Mouse (Mus musculus) kidney, postnatal 14 days (tissue): ENCODE data around the gene Plac9b.
"Not testable (repeated sequence)": the region's sequence is repeated elsewhere in the genome, so short reads cannot be mapped to it uniquely, and the experiment has no call there.

ENCODE experiments used
- DNase-seq: peaks from one replicate; pipeline ENCODE4 v3.0.0; 2022; ENCODE audit warnings: mixed read lengths

Plac9b gene

GRCm38 (mm10) chr14:26182380-26182779 is at the start of gene Plac9b:
Plac9b (minus strand) TSS chr14:26182480.
- DNase-seq, result not testable (repeated sequence)

GRCm38 (mm10) chr14:26216233-26217000 is 34.1 kb upstream of the Plac9b start:
- DNase-seq, result not testable (repeated sequence)

DNA sequence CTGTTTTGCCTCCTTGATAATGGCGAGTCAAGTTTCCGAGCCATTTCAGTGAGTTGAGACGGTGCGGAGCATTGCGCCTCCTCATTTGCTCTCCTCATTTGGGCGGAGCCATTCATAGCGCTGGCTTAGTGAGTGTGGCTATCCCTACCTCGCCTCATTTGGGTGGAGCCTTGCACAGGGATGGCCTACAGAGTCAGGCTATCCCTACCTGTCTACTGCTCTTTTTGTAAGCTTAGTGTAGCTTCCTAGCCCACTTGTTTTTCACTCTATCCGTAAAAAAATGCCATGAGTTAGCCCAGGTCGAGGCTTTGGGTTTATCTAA is 24.6 kb upstream of the Plac9b start, which contains the start of gene Tmem254b:
Gene Tmem254b (minus strand): TSS at position 116 of the 322 bp plus-strand sequence.
- not testable (repeated sequence) for DNase-seq

DNA sequence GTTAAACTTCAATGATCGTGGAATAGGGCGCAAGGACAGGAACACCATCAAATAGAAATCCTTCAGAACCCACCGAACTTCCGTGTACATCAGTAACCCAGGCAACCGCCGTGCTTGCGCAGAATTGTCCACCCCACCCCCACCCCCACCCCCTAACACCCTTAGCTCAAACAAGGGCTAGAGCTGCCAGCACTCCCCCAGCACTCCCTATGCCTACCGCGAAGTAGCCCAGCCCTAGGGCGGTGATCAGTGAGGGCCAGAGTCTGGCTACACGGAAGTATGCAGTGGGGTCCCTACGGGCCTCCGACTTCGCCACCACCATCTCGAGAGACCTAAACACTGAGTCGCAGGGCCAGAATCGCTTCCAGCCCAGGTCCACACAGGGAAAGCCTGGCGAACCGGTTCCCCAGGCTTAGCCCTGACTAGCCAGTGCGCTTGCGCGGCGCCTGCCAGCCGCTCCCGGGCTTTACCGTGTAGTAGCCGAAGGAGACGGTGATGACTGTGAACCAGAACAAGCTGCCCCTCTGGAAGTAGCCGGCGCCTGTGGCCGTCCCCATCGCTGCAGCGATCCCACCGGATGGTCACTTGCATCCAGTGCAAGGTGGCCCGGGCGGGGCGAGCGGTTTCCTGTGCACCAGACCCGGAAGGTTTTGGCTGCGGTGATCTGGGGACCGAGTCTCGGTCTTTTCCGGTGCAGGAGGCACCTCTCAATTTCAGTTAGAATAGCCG is 24.1 kb upstream of the Plac9b start:
- DNase-seq, result not testable (repeated sequence)

- not testable (repeated sequence) for DNase-seq
Observed at GRCm38 (mm10) chr14:26197851-26198250, 15.6 kb upstream of the Plac9b start.

DNA sequence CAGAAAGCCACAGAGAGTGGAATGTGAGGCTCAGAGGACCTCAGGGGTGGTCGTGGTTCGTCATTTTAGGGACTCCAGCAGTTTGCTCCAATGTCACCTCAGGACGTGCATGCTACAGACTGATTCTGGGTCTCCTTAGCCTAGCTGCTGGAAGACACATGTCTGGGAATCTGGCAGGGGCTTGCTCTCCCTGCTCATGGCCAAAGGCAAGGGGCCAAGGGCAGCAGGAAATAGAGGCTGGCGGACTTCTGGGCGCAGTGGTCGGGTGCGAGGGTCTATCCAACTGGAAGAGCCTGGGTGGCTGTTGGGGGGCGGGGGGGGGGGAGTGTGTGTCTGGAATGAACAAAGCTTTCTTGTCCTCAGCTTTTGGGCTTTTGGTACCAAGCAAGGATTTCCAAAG is 6.1 kb upstream of the Plac9b start:
- not testable (repeated sequence) for DNase-seq

- DNase-seq, result not testable (repeated sequence)
Observed at GRCm38 (mm10) chr14:26186638-26187037, 4.4 kb upstream of the Plac9b start.

DNA sequence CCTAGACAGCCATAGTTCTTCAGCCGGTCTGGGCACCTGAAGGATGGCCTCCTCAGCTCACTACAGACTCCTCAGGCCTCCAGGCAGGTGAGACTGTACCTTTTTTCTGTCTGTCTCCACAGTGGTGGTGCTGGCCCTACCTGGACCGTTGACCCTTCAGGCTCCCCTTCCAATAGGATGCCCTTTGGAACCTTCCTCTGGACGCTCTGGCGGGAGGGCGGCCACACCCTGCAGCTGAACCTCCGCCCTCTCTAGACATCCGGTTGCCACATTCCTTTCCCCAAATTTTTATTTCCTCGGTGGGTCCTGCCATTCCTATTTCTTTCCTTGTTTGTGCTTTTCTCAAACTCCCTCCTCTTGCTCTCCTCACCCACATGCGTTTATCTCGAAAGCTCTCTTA is 620 bp downstream of the Plac9b start:
- not testable (repeated sequence) for DNase-seq

DNA sequence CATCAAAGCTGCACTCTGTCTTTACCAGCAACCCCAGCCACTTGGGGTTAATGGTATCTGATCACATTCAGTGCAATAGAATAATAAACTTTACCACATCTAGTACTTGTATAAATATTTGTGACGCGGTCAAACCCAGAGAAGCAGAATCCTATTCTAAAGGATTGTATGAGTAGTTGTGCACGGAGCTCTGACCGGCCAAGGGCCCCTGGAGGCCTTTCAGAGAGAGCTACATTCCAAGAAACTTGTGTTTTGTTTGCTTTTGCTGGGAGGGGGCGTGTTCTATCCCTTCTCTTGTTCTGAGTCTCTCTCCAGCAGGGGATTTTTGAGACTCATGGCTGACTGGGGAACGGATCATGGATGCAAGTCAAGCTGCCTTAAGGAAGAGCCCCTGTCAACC is 7.3 kb downstream of the Plac9b start:
- DNase-seq, result not testable (repeated sequence)

GRCm38 (mm10) chr14:26173955-26174354 is 8.3 kb downstream of the Plac9b start:
- DNase-seq, result not testable (repeated sequence)

DNA sequence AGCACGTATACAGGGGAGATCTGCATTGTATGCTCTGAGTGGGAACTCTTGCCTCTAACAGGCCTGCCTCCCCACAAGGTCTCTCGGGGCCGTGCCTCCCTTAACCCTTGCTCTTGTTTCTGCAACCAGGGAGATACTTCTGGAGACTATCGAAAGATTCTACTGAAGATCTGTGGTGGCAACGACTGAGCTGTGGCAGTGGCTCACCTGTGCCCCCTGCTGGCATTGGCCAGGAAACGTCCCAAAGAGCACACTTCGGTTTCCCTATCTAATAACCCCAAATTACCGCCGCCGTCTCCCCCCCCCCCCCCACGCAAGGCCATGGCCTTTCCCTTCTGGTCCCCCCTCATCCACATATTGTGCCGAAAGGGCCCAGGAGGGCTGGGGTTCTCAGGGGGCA is 17.0 kb downstream of the Plac9b start:
- not testable (repeated sequence) for DNase-seq

DNA sequence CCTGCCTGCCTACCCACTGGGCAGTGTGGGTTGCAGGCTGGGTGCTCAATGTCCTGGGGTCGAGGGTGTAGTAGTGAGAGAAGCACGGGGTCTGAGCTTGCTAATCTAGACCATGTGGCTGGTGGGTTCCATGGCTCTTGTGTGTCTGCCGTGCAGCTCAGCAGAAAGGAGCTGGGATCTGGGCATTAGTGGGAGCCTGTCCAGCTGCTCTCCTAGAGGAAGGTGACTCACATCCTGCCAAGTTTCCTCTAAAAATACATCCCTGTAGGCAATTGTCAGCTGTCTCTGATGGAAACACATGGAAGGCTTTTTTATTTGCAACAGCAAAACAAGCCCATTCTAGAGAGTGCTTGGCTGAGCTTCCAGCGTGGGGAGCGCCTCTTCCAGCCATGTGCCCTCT is 19.9 kb downstream of the Plac9b start:
- not testable (repeated sequence) for DNase-seq

DNA sequence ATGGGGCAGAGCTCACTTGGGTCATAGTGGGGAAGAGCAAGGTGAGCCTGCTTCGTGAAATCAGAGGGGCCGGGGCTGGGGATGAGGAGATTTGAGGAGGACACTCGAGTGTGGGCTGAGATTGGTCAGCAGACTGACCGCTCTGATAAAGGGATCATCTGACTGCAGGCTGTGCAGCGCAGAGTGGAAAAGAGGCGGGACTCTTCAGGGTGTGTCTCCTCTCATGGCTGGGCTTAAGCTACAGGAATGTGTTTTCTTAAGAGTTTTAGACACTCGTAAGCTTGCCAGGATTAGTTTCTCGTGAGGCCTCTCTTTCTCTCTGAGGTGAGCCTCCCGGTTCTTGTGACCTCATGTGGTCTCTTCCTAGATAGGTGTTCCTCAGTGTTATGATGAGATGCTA is 21.1 kb downstream of the Plac9b start:
- DNase-seq, result not testable (repeated sequence)

- DNase-seq, result not testable (repeated sequence)
Observed at GRCm38 (mm10) chr14:26156032-26156431, 26.2 kb downstream of the Plac9b start.

GRCm38 (mm10) chr14:26147095-26147494 is 35.2 kb downstream of the Plac9b start:
- not testable (repeated sequence) for DNase-seq

GRCm38 (mm10) chr14:26119095-26119494 is 63.2 kb downstream of the Plac9b start:
- DNase-seq, result not testable (repeated sequence)

GRCm38 (mm10) chr14:26118550-26119000 is 63.7 kb downstream of the Plac9b start:
- not testable (repeated sequence) for DNase-seq

DNA sequence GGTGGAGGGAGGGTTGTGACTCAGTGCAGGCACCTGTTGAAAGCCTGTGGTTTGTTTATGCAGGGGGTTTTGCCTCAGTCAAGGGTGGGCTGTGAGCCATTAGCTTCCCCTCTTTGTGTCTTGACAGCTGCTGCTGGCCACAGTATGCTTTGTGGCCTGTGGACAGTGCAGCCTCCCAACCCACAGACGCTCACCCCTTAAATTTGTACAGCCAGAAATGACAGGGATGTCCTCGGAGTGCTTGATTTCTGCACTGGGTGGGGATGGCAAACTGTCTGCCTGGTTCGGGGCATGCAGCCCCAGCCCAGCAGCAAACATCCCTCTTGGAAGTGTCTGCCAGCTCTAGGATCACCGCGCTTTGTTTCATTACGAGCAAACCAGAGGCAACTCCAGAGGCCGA is 64.1 kb downstream of the Plac9b start, which contains the start of gene Duxbl2:
Gene Duxbl2 (plus strand): TSS at position 200 of the 400 bp plus-strand sequence.
- DNase-seq, result not testable (repeated sequence)
